Mouse (Mus musculus) gastrocnemius, adult 2 months (tissue): ENCODE results near the gene Ercc6l. TPM values are rescaled to one million over a fixed set of nuclear protein-coding genes. Genes with fewer than 3 reads are reported as not detected.

ENCODE experiments used
- DNase-seq: peaks from one replicate; pipeline ENCODE4 v3.0.0; 2022
- H3K27ac ChIP-seq: fragments of 200-600 bp; 2 replicates; pipeline ENCODE4 v1.8.1; 2022; ENCODE audit warnings: mild to moderate bottlenecking
- H3K4me3 ChIP-seq: fragments of 200-600 bp; 2 replicates; pipeline ENCODE4 v1.8.1; 2022; ENCODE audit warnings: mild to moderate bottlenecking, moderate library complexity
- CTCF ChIP-seq: fragments of 200-600 bp; IDR thresholded peaks from 2 replicates; pipeline ENCODE4 v1.8.1; 2022; ENCODE audit warnings: antibody characterized with exemption, mild to moderate bottlenecking, moderate library complexity
- intact Hi-C: fragments of 180-260 bp; cut with DNase I; formaldehyde crosslinking; loops from one replicate; pipeline ENCODE4 v1.15.1; 2025
- long read RNA-seq, 2 experiments: library from polyadenylated mRNA; stranded (forward); transcript quantifications; one replicate each; pipeline ENCODE4 v2.0.0; 2021
- total RNA-seq, 2 experiments: library from RNA; stranded (reverse); gene quantifications; 2 replicates each; pipeline ENCODE4 v1.2.3; 2021

The Ercc6l gene
- total RNA-seq = under 1 TPM; 0.08 TPM
- long read RNA-seq, experiment 1 = 0 reads
- long read RNA-seq, experiment 2 = 0 reads

- intact Hi-C loops = loop anchor here (2.0 kb wide), 1 partner anchor 32 kb away; the partner anchor contains the start of gene Rps4x
- H3K4me3 ChIP-seq = peak within 1 kb of the TSS; percentile 74
- H3K27ac ChIP-seq = peak within 1 kb of the TSS; percentile 86
- TF ChIP-seq CTCF = no peak
- DNase-seq = peak; percentile 96
Observed at GRCm38 (mm10) chrX:102156618-102157422, at the start of gene Ercc6l. Gene Ercc6l (minus strand): TSS chrX:102157091.

GRCm38 (mm10) chrX:102190840-102191239 lies 33.9 kb upstream of the Ercc6l start:
- no peak for DNase-seq
- no peak overlapping the region for H3K27ac ChIP-seq
- intact Hi-C loops = no loop called here
- no peak overlapping the region for H3K4me3 ChIP-seq
- no peak for TF ChIP-seq CTCF

- TF ChIP-seq CTCF = no peak
- peak overlapping the region; percentile 85 for H3K4me3 ChIP-seq
Observed at GRCm38 (mm10) chrX:102189581-102189980, 32.7 kb upstream of the Ercc6l start.

GRCm38 (mm10) chrX:102188712-102189497 lies 32.0 kb upstream of the Ercc6l start, which contains the start of gene Rps4x:
Gene Rps4x (minus strand): TSS chrX:102189394.
- DNase-seq = peak; percentile 85
- Histone ChIP-seq H3K27ac (peak within 1 kb of the TSS; percentile 85), H3K4me3 (peak within 1 kb of the TSS; percentile 85)
- peak; percentile 78 for TF ChIP-seq CTCF
- intact Hi-C loops = loop anchor here (2.0 kb wide), 1 partner anchor 32 kb away; the partner anchor contains the start of gene Ercc6l

More at GRCm38 (mm10) chrX:102189581-102189980, 32.7 kb upstream of the Ercc6l start:
- no peak for DNase-seq
- no peak overlapping the region for H3K27ac ChIP-seq
- intact Hi-C loops = loop anchor here (2.0 kb wide), 1 partner anchor 33 kb away; the partner anchor contains the start of gene Ercc6l

DNA sequence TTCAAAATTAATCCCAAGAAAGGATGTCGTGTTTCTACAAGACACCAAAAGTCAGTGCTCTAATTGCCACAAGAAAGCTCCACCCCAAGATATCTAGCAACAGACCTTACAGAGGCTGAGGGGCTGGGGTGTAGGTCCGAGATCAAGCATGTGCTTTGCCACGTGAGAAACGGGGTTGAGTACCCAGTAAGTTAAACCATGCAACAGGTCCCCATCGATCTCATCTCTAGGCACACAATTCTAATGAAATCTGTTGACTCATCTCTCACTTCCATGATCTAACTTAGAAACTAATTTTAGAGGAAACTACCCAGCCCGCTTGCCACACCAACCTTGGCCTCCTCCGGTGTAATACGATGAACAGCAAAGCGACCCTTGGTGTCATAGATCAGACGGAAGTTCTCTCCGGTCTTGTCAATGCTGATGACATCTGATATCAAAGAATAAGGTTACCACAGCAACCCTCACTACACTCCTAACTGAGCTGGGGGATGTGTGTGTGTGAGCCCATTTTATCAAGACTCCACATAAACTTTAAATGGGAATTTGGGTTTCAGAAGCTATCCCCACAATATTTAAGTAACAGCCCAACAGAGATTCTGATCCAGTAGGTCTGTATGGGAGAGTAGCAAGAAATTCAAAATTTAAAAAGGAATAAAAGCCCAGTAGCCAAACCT lies 30.3 kb upstream of the Ercc6l start:
- no peak overlapping the region; the same call in 1 of the 2 replicates for H3K27ac ChIP-seq
- peak overlapping the region; percentile 85 for H3K4me3 ChIP-seq
- DNase-seq = no peak
- no peak for TF ChIP-seq CTCF
- intact Hi-C loops = no loop called here

- no peak for DNase-seq
- no peak overlapping the region for H3K27ac ChIP-seq
- TF ChIP-seq CTCF = no peak
- H3K4me3 ChIP-seq = no peak overlapping the region
- intact Hi-C loops = no loop called here
Observed at GRCm38 (mm10) chrX:102182575-102182974, 25.7 kb upstream of the Ercc6l start.

DNA sequence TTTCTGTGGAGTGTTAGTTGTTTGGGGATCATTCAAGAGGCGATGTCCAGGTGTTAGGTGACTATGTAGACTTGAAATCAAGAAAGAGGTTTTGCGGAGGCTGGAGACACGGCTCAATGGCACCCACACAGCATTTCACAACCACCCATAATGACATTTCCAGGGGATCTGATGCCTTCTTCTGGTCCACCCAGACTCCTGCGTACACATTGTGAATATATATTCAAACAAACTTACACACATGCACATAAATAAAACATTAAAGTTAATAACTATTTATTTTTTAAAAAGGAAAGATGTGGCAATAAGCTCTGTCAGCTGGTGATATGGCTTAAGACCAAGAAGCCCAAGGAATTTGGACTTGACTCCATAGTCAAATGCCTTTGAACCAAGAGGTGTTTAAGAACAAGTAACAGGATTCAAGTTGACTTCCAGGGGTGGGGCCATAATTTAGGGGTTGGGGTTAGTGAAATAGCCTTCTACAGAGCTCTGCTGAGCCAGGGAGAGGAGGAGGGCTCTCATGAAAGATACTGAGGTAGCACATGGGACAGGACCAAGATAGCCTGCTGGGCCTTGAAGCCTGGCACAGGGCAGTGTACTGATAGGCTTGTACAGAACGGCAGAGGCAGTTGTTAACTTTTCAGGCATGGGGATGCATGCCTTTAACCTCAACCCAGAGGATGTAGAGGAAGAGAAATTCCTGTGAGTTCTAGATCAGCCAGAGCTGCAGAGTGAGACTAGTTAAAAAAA lies 18.8 kb upstream of the Ercc6l start:
- DNase-seq = no peak
- no peak overlapping the region for H3K27ac ChIP-seq
- no peak for TF ChIP-seq CTCF

DNA sequence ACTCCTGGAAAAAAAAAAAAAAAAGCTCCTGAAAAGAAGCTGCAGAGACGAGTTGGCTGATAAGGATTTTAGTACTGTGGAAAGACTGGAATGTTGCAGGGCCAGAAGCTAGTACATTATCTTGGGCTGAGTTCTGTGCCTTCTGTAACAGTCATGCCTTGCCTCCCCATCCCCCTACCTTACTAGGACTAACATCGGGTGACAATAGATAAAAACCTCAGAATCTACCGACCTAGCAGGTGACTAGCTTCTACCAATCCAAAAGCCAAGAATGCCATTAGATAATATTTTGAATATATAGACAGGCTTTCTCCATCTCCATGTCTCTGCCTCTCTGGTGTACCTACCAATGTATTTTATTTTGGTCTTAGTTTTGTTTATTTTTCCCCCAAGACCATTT lies 14.0 kb upstream of the Ercc6l start:
- intact Hi-C loops = no loop called here
- no peak overlapping the region for H3K27ac ChIP-seq
- no peak for TF ChIP-seq CTCF
- no peak for DNase-seq
- H3K4me3 ChIP-seq = no peak overlapping the region

More for the DNA sequence above, 18.8 kb upstream of the Ercc6l start:
- H3K4me3 ChIP-seq = no peak overlapping the region
- intact Hi-C loops = no loop called here

GRCm38 (mm10) chrX:102170135-102170534 lies 13.2 kb upstream of the Ercc6l start:
- Histone ChIP-seq H3K27ac (no peak overlapping the region), H3K4me3 (no peak overlapping the region)
- no peak for DNase-seq
- intact Hi-C loops = no loop called here
- TF ChIP-seq CTCF = no peak

DNA sequence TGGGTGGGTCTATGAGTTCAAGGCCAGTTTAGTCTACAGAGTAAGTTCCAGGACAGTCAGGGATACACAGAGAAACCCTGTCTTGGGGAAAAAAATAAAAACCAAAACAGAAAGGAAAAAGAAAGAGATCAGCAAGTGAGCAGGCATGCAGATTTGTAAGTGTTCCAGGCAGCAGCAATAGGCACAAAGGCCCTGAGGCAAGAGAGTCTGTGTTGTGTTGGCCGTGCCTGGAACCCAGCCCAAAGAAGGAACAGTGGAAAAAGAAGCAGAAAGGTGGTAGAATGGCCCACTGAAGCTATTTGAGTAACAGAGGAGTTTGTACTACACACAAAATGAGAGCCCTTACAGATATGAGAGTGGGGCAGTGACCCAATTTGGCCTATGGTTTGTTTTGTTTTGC lies 12.8 kb upstream of the Ercc6l start:
- TF ChIP-seq CTCF = no peak
- intact Hi-C loops = no loop called here

GRCm38 (mm10) chrX:102166986-102167385 lies 10.1 kb upstream of the Ercc6l start:
- no peak for DNase-seq
- Histone ChIP-seq H3K4me3 (no peak overlapping the region), H3K27ac (peak overlapping the region; percentile 66)
- no peak for TF ChIP-seq CTCF
- intact Hi-C loops = no loop called here

More for the DNA sequence above, 12.8 kb upstream of the Ercc6l start:
- Histone ChIP-seq H3K27ac (no peak overlapping the region), H3K4me3 (no peak overlapping the region)
- DNase-seq = no peak

GRCm38 (mm10) chrX:102166521-102166920 lies 9.6 kb upstream of the Ercc6l start:
- Histone ChIP-seq H3K27ac (peak overlapping the region; percentile 66), H3K4me3 (no peak overlapping the region)
- intact Hi-C loops = no loop called here
- DNase-seq = no peak
- no peak for TF ChIP-seq CTCF
